ENCODE assay signal across 8 mouse cellular contexts in genomic region chr1:59508463-59509139, GRCm38 (mm10). TPM values are rescaled to one million over a fixed set of nuclear protein-coding genes. Genes with fewer than 3 reads are reported as not detected.
A peak's percentile ranks its signal among the peaks of the same experiment; 100 is the strongest.
DNase-seq lines count a peak whose midpoint lies in the region; ATAC-seq and TF ChIP-seq lines count a peak whose summit lies in the region.

No protein-coding gene starts in this region.

- DNase-seq in R1 (ENCODE audit: low read depth, low spot score): peak; percentile 82
- peak; percentile 37 for DNase-seq in limb, embryonic 11.5 days (ENCODE audit: low spot score)
- DNase-seq in cerebellum, postnatal 4 days (ENCODE audit: low spot score in 2 of 2): no peak
- DNase-seq in cerebellum, postnatal 25 days: no peak
- no peak for DNase-seq in left cerebral cortex, adult 18-20 months (ENCODE audit: low spot score in 2 of 2)
- no peak for DNase-seq in B cell, adult 2 months

- ATAC-seq in heart, embryonic 14.5 days (ENCODE audit: insufficient number of reproducible peaks, insufficient read depth, low FRiP score, low read depth): no peak
- ATAC-seq in limb, embryonic 11.5 days (ENCODE audit: insufficient number of reproducible peaks, low FRiP score, low TSS enrichment, low read depth): no peak

- 17% methylated on average over 17 of the region's 17 CpGs for WGBS in heart, embryonic 14.5 days
- WGBS in limb, embryonic 11.5 days: 29% methylated on average over 17 of the region's 17 CpGs

- H3K4me2 ChIP-seq in heart, embryonic 14.5 days (ENCODE audit: low read length): peak overlapping the region; percentile 34
- no peak overlapping the region for H3K4me2 ChIP-seq in limb, embryonic 11.5 days (ENCODE audit: low read depth, severe bottlenecking)

- peaks cover 75% of the 10 kb centered on the region for H3K27me3 ChIP-seq in E14TG2a.4 (ENCODE audit: insufficient read depth, low read length)
- H3K27me3 ChIP-seq in heart, embryonic 14.5 days (ENCODE audit: control insufficient read depth, insufficient read depth, low read length): no peaks in the 10 kb centered on the region
- H3K27me3 ChIP-seq in limb, embryonic 11.5 days (ENCODE audit: control insufficient read depth, insufficient read depth, low read length): no peaks in the 10 kb centered on the region

- no peak overlapping the region for H3K27ac ChIP-seq in heart, embryonic 14.5 days (replicated peaks in 1 of 2; ENCODE audit: control insufficient read depth in 1 of 2, insufficient read depth in 1 of 2, low read depth in 2 of 2, low read length in 2 of 2)
- no peak overlapping the region for H3K27ac ChIP-seq in limb, embryonic 11.5 days (replicated peaks; ENCODE audit: low read depth, low read length)

- no peaks in the 10 kb centered on the region for H3K36me3 ChIP-seq in E14TG2a.4 (ENCODE audit: insufficient read depth, low read length)
- no peaks in the 10 kb centered on the region for H3K36me3 ChIP-seq in heart, embryonic 14.5 days (ENCODE audit: control insufficient read depth, insufficient read depth, low read length)
- no peaks in the 10 kb centered on the region for H3K36me3 ChIP-seq in limb, embryonic 11.5 days (ENCODE audit: control insufficient read depth, insufficient read depth, low read length)

- no peak for TF ChIP-seq CTCF in E14TG2a.4 (conservative IDR thresholded peaks at IDR 0.05; ENCODE audit: low read length)

- peak overlapping the region; percentile 45 for H3K4me3 ChIP-seq in E14TG2a.4 (replicated peaks; ENCODE audit: low read length)
- H3K4me3 ChIP-seq in heart, embryonic 14.5 days (ENCODE audit: control insufficient read depth in 1 of 2, insufficient read depth in 1 of 2, low read depth in 1 of 2, low read length in 2 of 2): no peak overlapping the region
- no peak overlapping the region for H3K4me3 ChIP-seq in limb, embryonic 11.5 days (ENCODE audit: low read depth, low read length)

- no peaks in the 10 kb centered on the region for H3K9me3 ChIP-seq in E14TG2a.4 (ENCODE audit: low read length)
- H3K9me3 ChIP-seq in heart, embryonic 14.5 days (ENCODE audit: control insufficient read depth, low read length): no peaks in the 10 kb centered on the region
- H3K9me3 ChIP-seq in limb, embryonic 11.5 days (ENCODE audit: control insufficient read depth, low read length): no peaks in the 10 kb centered on the region

- peaks cover 29% of the 10 kb centered on the region for H3K4me1 ChIP-seq in E14TG2a.4 (replicated peaks; ENCODE audit: low read depth, low read length)
- H3K4me1 ChIP-seq in heart, embryonic 14.5 days (ENCODE audit: control insufficient read depth in 2 of 2, insufficient read depth in 2 of 2, low read length in 2 of 2): peaks cover 0 to 4% of the 10 kb centered on the region in 2 experiments; a peak in 2 of 4 replicates
- peaks cover 8% of the 10 kb centered on the region; the same call in 1 of the 2 replicates for H3K4me1 ChIP-seq in limb, embryonic 11.5 days (ENCODE audit: control insufficient read depth, insufficient read depth, low read length)

- no peak overlapping the region for H3K9ac ChIP-seq in heart, embryonic 14.5 days (ENCODE audit: low read length)
- no peak overlapping the region for H3K9ac ChIP-seq in limb, embryonic 11.5 days (ENCODE audit: low read length)

RNA-seq across cellular contexts. Expression of gene Gm973, which starts 7.5 kb away (rescaled TPM):
- polyA plus RNA-seq in heart, embryonic 14.5 days (2014; fragmentation: Nextera tagmentation; extraction: Ambion mirVana): not detected in 2 replicates
- 0.51 and 0.55 TPM in 2 replicates for polyA plus RNA-seq in limb, embryonic 11.5 days (2014; fragmentation: Nextera tagmentation; extraction: Ambion mirVana)
- total RNA-seq in left cerebral cortex, adult 18-20 months (2021): 10 to 100 TPM; 13.0 to 13.9 TPM

RNA-seq across cellular contexts. Expression of gene Fzd7, which starts 26.4 kb away (rescaled TPM):
- 1.8 and 5.4 TPM in 2 replicates for polyA plus RNA-seq in heart, embryonic 14.5 days (2014; fragmentation: Nextera tagmentation; extraction: Ambion mirVana)
- 15.3 and 19.7 TPM in 2 replicates for polyA plus RNA-seq in limb, embryonic 11.5 days (2014; fragmentation: Nextera tagmentation; extraction: Ambion mirVana)
- total RNA-seq in left cerebral cortex, adult 18-20 months (2021): 1 to 10 TPM; 7.3 to 8.1 TPM

Comparison
In these comparisons a context has a peak if more than half of its experiments do, and no peak if none do; other contexts are left out.
1. DNase-seq: peak in R1 (single experiment) and limb, embryonic 11.5 days (single experiment); none in cerebellum, postnatal 4 days (0 of 2), cerebellum, postnatal 25 days (0 of 2), left cerebral cortex, adult 18-20 months (0 of 2) and B cell, adult 2 months (0 of 2).